Mouse (Mus musculus) E14TG2a.4 (cell line): ENCODE data around the gene Slc5a3.

ENCODE experiments used
- H3K27me3 ChIP-seq: 2 replicates; pipeline ENCODE4 v1.6.1; 2014; ENCODE audit warnings: low read length, control low read depth; ENCODE audit not compliant: insufficient read depth
- H3K36me3 ChIP-seq: 2 replicates; pipeline ENCODE4 v1.6.1; 2014; ENCODE audit warnings: low read length, control low read depth; ENCODE audit not compliant: insufficient read depth
- H3K4me1 ChIP-seq: replicated peaks from 2 replicates; pipeline ENCODE4 v1.6.1; 2014; ENCODE audit warnings: low read depth, low read length, control low read depth
- H3K4me3 ChIP-seq: replicated peaks from 2 replicates; pipeline ENCODE4 v1.5.1; 2014; ENCODE audit warnings: mild to moderate bottlenecking, low read length
- H3K9me3 ChIP-seq: 2 replicates; pipeline ENCODE4 v1.6.1; 2014; ENCODE audit warnings: low read length, control low read depth
- CTCF ChIP-seq: conservative IDR thresholded peaks from 2 replicates; pipeline ENCODE4 v1.5.1; 2014; ENCODE audit warnings: low read length
- NANOG ChIP-seq: IDR thresholded peaks from 2 replicates; pipeline ENCODE4 v1.6.1; 2014; ENCODE audit warnings: borderline replicate concordance, low read length, mixed read lengths
- POU5F1 ChIP-seq: IDR thresholded peaks from 2 replicates; pipeline ENCODE4 v1.6.1; 2014; ENCODE audit warnings: low read length, borderline replicate concordance

Gene Slc5a3

GRCm38 (mm10) chr16:92058644-92059620 is 810 bp downstream of the Slc5a3 start:
- Histone ChIP-seq H3K4me1 (peaks cover 29% of the 10 kb centered on the region), H3K27me3 (peaks cover 19% of the 10 kb centered on the region), H3K36me3 (peaks cover 38% of the 10 kb centered on the region), H3K4me3 (peak overlapping the region; percentile 91), H3K9me3 (peaks cover 6% of the 10 kb centered on the region)
- TF ChIP-seq NANOG: no peak
- no peak for TF ChIP-seq POU5F1
- TF ChIP-seq CTCF: no peak

DNA sequence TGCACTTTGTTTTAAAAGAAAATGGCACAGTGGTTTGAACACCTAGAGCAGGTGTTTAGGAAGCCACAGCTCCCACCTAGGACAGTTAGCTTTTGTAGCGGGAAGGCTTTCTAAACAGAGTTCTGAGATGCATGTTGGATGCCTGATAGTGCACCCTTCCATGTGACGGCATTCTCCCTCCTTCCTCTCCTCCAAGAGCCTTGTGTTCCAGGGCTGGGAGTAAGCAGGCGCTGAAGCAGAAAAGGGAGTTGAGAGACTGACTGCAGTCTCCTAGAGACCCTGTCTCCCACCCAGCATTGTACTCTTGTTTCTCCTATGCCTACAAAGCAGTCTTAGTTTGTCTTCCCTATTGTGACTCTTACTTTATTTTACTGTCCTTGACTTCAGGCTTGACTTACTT is 2.1 kb downstream of the Slc5a3 start:
- no peak for TF ChIP-seq CTCF
- TF ChIP-seq NANOG: no peak
- TF ChIP-seq POU5F1: no peak
- H3K9me3 ChIP-seq: no peaks in the 10 kb centered on the region

GRCm38 (mm10) chr16:92061586-92061985 is 3.5 kb downstream of the Slc5a3 start:
- peaks cover 60% of the 10 kb centered on the region for H3K36me3 ChIP-seq
- H3K4me1 ChIP-seq: peaks cover 35% of the 10 kb centered on the region
- H3K4me3 ChIP-seq: no peak overlapping the region
- H3K9me3 ChIP-seq: no peaks in the 10 kb centered on the region
- TF ChIP-seq CTCF: no peak
- no peak for TF ChIP-seq POU5F1
- TF ChIP-seq NANOG: no peak
- H3K27me3 ChIP-seq: peaks cover 12% of the 10 kb centered on the region

More for the DNA sequence above, 2.1 kb downstream of the Slc5a3 start:
- H3K36me3 ChIP-seq: peaks cover 50% of the 10 kb centered on the region
- H3K4me3 ChIP-seq: no peak overlapping the region
- peaks cover 16% of the 10 kb centered on the region for H3K27me3 ChIP-seq
- H3K4me1 ChIP-seq: peaks cover 29% of the 10 kb centered on the region

DNA sequence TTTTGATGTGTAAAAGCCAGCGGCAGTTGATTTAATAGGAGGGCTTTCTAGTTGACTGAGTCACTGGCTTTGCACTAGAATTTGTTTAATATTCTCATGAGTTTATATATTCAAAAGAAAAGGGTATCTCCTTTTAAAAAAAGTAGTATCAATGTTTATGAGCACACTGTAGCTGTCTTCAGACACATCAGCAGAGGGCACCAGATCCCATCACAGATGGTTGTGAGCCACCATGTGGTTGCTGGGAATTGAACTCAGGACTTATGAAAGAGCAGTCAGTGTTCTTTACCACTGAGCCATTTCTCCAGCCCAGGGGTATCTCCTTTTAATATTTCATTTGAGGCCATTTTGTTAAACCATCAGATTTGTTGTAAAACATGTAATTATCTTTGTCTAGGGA is 4.7 kb downstream of the Slc5a3 start:
- H3K4me1 ChIP-seq: peaks cover 40% of the 10 kb centered on the region
- H3K27me3 ChIP-seq: peaks cover 12% of the 10 kb centered on the region
- no peak overlapping the region for H3K4me3 ChIP-seq
- TF ChIP-seq CTCF (no peak), NANOG (no peak), POU5F1 (no peak)
- H3K9me3 ChIP-seq: no peaks in the 10 kb centered on the region
- peaks cover 72% of the 10 kb centered on the region for H3K36me3 ChIP-seq

DNA sequence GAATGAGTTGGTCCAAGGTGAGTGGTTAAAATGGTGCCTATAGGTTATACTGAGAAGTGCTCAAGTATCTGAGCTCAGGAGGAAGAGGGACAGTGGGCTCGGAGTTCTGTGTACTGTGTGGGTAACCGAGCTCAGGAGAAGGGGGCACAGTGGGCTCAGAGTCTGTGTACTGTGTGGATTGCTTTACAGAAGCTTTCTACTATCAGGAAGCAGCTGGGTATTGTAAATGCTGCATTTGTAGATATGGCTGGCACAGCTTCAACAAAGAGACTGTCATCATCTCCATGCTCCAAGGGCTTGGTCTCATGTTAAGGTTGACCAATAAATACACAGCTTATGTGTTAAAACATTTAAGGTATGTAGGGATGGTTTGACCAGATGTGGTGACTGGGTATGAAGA is 6.7 kb downstream of the Slc5a3 start:
- Histone ChIP-seq H3K4me1 (peaks cover 47% of the 10 kb centered on the region), H3K9me3 (no peaks in the 10 kb centered on the region), H3K36me3 (peaks cover 83% of the 10 kb centered on the region), H3K27me3 (no peaks in the 10 kb centered on the region), H3K4me3 (no peak overlapping the region)
- TF ChIP-seq NANOG: no peak
- no peak for TF ChIP-seq POU5F1
- TF ChIP-seq CTCF: no peak

DNA sequence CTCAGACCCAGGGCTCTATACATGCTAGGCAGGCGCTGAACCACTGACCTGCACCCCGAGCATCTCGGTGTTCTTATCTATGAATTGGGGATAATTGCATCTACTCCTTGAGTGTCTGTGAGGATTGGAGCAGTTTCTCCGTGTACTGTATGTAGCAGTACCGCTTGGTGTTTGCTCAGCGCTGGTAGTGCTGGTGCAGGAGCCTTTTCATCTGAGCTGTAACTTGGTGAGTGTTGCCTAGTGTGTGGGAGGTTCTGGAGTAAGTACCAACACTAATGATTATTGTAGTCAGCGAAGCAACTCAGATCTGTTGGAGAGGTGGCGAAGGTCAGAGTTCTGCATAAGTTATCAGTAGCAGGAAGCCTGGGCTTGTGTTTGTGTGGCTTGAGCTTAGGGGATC is 12.2 kb downstream of the Slc5a3 start:
- H3K4me1 ChIP-seq: peaks cover 52% of the 10 kb centered on the region
- H3K9me3 ChIP-seq: no peaks in the 10 kb centered on the region
- H3K36me3 ChIP-seq: peaks cover 52% of the 10 kb centered on the region
- H3K4me3 ChIP-seq: no peak overlapping the region
- TF ChIP-seq NANOG: no peak
- TF ChIP-seq CTCF: no peak
- no peak for TF ChIP-seq POU5F1
- no peaks in the 10 kb centered on the region for H3K27me3 ChIP-seq

DNA sequence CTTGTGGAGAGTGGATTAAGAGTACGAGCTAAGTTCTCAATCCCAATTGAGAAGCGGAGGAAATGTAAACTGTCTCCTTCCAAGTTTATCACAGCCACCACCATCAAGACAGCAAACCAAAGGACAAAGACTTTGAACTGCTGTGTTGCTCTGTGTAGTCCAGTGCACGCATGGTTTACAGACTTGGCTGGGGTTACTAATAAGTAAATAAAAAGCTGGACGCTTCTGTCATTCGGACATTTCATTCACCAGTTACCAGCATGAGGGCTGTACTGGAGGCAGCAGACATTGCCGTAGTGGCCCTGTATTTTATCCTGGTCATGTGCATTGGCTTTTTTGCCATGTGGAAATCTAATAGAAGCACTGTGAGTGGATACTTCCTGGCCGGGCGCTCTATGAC is 18.7 kb downstream of the Slc5a3 start:
- H3K36me3 ChIP-seq: peaks cover 40% of the 10 kb centered on the region
- no peak for TF ChIP-seq NANOG
- no peak for TF ChIP-seq CTCF
- TF ChIP-seq POU5F1: no peak
- 0 out of 2 replicates have a peak, but pooled peaks cover 3% of the 10 kb centered on the region for H3K4me1 ChIP-seq
- H3K27me3 ChIP-seq: no peaks in the 10 kb centered on the region
- peaks cover 6% of the 10 kb centered on the region for H3K9me3 ChIP-seq
- no peak overlapping the region for H3K4me3 ChIP-seq

DNA sequence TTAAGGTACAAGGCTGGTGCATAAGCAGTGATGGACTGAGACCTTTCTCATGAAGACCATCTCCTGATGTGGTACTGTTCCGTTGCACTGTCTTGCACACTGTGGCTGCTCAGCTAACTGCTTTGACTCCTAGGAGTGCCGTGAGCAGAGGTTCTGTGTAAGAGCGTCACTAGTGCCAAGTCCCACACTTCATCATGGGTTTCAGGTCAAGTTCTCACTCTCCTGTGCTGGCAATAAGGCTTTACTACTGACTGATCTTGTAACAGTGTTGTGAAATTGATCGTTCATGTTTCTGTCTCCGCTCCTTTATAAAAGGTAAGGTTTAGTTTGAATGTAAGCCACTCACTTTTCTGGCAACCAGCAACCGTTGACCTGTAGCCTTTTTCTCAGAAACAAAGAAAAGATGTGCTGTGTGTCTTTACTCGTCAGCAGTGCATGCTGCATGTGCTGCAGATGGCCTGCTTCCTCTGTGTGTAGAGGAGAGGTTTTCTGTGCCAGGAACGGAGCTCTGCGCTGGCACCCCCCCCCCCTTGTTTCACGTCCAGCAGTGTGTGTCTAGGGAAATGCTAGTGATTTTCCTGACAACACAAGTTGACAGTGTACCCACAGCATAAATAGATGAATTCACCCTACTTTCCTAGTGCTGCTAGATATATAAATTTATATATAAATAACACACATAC is 25.8 kb downstream of the Slc5a3 start:
- Histone ChIP-seq H3K9me3 (no peaks in the 10 kb centered on the region), H3K4me3 (no peak overlapping the region), H3K27me3 (no peaks in the 10 kb centered on the region), H3K36me3 (peaks cover 13% of the 10 kb centered on the region), H3K4me1 (peaks cover 7% of the 10 kb centered on the region)
- TF ChIP-seq POU5F1 (no peak), NANOG (no peak), CTCF (no peak)
